Mouse (Mus musculus): Measurements from ENCODE around the gene Smim24. TPM values are rescaled to one million over a fixed set of nuclear protein-coding genes. Genes with fewer than 3 reads are reported as not detected.

Gene Smim24
- total RNA-seq, 2 experiments from 2014 or later: 1.9 to 2.0 TPM

DNA sequence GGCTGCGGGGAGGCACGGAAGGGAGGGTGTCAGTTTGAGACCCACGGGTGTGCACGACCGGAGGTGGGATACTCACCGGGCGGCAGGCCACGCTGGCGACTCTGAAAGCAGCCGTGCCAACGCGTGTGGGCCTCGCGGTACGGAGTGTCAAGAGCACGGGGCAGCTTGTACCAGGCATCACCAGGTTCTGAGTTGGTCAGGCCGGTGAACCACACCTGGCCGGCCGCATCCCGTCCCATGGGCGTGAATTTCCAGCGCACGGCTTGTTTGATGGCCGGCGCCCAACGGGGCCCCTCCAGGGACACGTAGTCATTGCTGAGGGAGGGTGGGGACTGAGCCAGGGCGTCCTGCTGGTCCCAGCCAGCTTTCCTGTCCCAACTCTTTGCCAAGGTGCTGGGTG is 28.2 kb upstream of the Smim24 start:
- intact Hi-C loops (cut with DNase I): no loop called here

DNA sequence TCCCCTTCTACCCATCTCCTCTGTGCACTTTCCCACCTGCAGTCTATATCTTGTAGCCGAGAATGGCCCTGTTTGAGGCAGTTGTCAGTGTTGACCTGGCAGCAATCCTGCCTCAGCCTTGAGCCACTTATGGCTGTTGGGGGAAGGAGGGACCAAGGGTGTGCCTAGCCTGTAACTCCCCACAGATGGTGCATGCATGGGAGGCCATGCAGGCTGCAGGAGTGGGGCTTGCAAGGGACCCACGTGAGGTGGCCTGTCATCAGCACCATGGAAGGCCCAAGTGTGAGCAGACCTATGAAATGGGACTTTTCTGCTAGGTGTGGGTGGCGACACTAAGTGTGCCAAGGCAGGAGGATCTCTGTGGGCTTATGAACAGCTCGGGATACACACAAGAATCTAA is 27.8 kb upstream of the Smim24 start:
- no peak for DNase-seq
- intact Hi-C loops (cut with DNase I): no loop called here

More for the DNA sequence above, 28.2 kb upstream of the Smim24 start:
- peak; percentile 58 to 61 for DNase-seq

DNA sequence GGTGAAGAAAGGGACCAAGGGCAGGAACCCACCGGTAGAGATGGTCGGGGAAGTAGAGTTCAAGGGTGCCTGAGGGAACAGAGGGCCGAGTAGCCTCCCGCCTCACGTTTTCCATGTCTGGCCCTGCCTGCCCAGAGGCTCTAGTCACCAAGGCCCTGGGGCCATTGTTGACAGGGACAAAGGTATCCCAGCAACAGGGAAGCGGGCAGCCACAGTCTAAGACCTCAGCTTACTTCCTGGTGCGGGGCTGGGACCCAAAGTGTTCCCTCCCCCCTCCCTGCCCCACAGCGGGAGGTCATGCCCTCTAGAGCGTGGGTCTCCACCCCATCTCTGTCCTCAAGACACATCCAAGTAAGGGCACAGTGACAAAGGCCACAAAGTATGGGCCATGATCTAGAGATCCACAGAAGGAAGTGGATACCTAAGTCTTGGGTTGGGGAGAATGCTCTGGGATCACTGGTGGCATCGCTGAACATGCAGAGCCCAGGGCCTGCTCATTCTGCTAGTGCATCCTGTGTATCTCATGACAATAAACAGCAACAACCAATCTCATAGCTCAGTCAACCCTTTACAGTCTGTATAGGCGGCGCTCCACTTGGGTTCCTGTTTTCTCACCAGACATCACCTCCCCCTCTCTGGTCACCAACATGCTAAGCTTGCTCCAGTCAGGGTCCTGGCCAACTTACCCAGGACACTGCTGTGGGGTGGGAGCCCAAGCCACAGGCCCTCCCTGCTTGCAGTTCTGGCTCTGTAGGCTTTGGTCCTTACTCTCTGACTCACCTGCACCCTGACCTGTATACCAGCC is 27.0 kb upstream of the Smim24 start, which contains the start of gene 4930404N11Rik:
4930404N11Rik (minus strand) TSS at position 145 of the 805 bp plus-strand sequence.
- intact Hi-C loops (cut with DNase I): no loop called here
- DNase-seq: no peak

DNA sequence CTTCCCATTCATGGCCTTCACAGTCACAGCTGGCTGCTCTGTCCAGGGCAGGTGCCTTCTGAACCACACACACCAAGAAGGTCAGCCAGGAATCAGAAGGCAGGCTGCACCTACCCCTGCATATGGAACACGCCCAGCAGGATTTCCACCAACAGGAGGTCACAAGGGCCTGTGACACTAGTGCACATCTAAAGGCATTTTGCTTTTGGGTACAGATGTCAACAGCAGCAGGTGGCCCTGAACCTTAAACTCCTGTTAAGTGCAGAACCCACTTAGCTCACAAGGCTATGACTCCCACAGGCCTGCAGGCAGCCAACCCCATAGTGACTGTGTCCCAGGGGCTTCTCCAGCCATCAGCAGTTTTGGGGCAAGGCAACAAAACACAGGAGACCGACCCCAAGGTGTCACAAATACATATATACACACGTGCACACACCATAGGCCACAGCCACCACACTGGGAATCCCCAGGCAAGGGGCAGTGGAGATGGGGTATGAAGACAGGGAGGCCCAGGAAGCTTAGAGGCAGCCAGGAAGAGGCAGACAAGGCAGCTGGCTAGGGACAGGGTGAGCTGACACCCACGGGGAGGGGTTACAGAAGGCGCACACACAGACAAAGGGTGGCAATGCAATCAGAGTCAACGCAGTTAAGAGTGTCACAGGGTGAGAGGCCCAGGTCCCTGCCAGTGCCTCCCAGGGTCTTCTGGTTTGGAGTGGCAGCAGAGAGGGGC is 26.2 kb upstream of the Smim24 start:
- no peak for DNase-seq
- intact Hi-C loops (cut with DNase I): no loop called here

DNA sequence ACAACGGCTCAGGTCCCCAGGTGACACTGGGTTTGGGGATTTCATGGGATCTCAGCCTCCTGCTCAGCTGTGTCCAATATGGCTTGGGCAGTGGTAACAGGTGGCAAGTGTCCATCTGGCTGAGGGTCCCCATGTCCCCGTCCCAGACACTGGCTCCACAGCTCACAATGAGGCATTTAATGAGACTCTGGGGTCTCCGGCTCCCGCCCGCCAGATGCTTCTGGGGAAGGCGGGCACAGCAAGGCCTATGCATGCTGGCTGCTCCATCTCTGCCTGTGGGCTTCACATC is 25.7 kb upstream of the Smim24 start:
- DNase-seq: no peak
- intact Hi-C loops (cut with DNase I): no loop called here

DNA sequence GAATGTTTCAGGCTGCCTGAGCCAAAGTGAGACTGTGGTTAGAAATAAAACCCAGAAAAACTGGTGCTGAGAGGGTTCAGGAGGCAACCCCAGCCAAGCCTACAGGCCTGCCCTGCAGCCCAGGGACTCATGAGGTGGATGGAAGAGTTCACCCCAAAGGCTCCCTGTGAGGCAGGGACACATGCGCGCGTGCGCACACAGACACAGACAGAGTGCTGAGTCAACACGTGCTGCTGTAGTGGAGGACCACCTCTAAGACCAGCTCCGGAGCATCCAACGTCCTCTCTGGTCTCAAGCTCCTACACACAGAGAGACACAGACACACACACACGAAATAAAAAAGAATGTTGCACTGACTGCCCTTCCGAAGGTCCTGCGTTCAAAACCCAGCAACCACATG is 17.5 kb upstream of the Smim24 start:
- intact Hi-C loops (cut with DNase I): no loop called here

DNA sequence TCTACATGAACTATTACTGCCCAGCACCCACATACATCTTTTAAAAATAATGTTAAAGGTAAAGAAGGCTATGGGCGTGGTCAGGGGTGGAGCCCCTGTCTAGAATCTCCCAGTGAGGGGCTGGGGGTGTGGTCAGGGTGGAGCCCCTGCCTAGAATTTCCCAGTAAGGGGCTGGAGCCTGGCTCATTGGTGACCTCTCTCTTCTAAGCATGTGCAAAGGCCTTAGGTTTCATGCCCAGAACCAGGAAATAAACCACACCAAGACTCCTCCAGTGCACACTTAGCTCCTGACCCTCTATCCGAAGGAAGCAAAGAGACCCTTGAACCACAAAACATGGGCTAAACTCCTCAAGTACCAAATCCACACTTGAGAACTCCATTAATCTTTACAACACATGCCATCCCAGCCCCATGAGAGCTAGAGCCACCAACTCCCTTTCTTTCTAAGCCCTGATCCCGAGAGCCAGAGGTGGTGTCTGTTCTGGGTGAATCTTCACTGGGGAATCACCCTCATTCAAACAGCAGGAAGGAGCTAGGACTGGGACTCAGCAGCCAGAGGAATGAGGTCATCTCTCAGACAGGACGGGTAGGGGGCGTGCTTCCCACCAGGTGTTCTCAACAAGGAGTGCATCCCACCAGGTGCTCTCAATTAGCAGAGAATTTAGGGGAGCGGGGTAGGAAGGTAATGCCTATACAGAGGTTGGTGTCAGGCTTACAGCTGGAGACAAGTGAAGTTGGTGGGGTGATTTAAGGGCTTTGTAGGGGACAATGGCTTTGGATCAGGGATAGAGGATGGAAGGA is 16.1 kb upstream of the Smim24 start:
- DNase-seq: no peak
- intact Hi-C loops (cut with DNase I): loop anchor here (2.0 kb wide), 1 partner anchor 18 kb away; no protein-coding TSS in a partner anchor

More for the DNA sequence above, 17.5 kb upstream of the Smim24 start:
- no peak for DNase-seq

DNA sequence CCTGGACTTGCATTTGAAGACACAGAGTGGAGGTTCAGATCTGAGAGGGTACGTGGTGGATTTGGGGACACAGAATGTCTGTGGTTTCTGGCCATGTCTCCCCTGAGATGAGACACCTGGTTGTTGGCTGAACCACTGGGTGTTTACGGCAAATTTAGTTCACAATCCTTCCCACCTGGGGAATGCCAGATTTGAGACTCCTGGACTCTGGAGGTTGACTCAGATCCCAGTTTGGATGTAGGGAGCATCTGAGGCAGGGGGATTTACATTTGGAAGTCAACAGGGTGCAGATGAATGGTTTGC is 15.5 kb upstream of the Smim24 start:
- intact Hi-C loops (cut with DNase I): loop anchor here (2.0 kb wide), 1 partner anchor 19 kb away; no protein-coding TSS in a partner anchor
- no peak for DNase-seq

DNA sequence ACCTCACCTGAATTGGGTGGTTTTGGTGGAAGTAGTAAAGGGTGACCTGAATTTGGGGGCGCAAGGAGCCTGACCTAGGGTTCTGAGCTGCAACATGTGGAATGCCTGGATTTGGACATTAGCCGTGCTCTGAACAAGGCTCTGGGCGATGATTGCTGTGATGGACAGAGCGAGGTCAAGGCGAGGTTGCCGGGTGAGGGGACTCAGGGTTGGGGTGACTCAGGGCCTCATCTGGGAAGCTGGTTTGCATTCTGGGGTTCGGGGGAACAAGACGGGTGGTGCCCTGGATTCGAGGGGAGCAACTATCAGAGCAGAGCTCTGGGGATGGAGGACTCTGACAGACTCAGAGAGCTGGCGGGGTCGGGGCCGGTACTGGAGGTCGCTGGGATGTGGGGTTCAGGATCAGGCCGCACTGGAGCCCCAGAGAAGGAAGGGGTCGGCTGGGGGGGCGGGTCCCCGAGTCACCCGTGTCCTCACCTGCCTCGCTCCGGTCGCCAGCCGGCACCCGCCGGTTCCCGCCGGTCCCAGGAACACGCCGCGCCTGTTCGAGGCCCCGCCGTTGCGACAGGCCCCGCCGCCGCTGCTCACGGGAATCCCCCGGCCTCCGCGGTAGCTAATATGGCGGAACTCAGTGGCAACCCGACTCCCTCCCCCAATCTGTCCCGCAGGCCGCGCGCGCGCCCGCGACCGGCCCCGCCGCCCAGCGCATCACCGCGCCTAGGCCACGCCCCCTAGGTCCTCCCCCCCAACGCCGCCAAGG is 14.9 kb upstream of the Smim24 start, which contains the start of gene Fzr1:
Fzr1 (minus strand) TSS at position 724 of the 760 bp plus-strand sequence.
- DNase-seq: no peak
- intact Hi-C loops (cut with DNase I): loop anchor here (2.0 kb wide), 1 partner anchor 19 kb away; no protein-coding TSS in a partner anchor

DNA sequence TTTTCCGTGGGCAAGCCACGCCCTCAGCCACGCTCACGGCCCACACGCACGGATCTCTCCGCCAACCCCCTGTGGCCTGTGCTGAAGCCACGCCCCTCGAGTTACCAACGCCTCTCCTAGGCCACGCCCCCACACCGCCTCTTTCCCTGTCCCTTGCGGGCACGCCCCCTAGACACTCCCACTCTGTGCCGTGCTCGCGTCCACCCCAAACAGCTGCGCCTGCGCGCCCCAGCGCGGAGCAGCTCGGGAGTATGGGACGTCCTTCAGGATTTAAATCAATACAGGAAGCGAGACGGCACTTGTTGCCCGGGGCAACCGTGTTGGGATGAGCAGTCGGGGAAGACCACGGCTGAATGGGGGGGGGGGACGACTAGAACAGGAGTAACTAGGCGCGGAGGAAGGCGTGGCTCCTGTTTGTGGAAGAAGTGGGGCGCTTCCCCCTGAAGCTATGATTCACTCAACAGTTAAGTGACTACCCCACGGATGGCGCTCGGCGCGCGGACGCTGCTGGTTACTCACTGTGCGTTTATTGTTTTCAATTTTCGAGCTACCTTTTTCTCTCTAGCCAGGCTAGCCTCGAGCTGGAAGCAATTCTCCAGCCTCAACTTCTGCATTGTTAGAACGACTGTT is 14.2 kb upstream of the Smim24 start:
- DNase-seq: peak; percentile 100

DNA sequence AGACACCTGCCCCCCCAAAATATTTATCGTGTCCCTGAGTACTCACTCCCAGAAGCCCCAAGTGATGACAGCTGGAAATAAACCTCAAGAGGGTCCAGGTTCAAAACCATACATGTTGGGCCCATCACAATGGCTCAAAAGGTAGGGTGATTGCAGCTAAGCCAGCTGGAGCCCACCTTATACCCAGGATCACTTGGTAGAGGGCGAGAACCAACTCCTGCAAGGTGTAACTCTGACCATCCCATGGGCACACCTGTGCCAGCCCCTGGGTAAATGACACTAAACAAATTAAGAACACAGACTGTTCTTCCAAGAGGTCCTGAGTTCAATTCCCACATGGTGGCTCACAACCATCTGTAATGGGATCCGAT is 13.7 kb upstream of the Smim24 start:
- no peak for DNase-seq
- intact Hi-C loops (cut with DNase I): no loop called here

More for the DNA sequence above, 14.2 kb upstream of the Smim24 start:
- intact Hi-C loops (cut with DNase I): no loop called here

DNA sequence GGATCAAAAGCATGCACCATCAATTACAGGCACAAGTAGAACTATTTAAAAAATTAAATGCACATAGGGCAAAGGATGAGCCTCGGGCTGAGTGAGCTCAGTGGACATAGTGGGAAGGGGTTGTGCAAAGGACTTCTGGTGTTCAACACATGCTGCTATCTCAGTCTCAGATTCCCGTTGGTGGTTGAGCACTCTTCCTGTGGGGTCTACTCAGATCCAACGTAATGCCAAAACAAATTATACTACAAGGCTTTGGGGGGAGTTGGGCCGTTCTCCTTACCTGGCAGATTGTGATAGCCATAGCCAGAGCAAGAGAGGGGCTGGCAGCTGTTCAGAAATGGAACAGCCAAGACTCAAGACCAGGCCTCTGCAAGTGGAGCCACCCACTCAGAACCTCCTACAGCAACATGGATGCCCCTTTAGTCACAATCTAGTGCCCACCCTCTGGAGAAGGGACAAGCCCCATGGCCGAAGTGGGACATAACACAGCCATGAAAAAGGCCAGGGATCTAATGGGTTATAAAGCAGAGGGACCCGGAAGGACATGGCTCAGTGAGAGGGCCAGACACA is 13.0 kb upstream of the Smim24 start:
- no peak for DNase-seq
- intact Hi-C loops (cut with DNase I): loop anchor here (10.0 kb wide), 1 partner anchor 165 kb away; the partner anchor contains the start of gene Gna11

DNA sequence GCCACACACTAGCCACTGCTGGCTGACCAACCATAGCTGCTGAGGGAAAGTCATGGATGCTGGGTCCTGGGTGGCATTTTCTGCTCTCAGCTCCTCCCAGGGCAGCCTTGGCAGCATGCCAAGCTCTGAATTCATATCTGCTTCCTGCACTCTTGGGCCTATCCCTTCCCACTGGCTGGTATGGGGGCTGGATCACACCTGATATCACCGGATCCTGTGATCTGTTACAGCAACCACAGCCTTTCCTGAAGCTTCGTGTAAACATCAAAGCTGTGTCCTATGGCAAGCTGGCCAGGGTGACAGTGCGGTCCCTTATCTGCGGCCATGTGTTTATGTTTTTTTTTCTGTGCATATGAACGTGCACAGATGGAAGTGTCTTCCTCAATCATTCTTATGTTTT is 10.8 kb upstream of the Smim24 start:
- intact Hi-C loops (cut with DNase I): loop anchor here (10.0 kb wide), 1 partner anchor 163 kb away; the partner anchor contains the start of gene Gna11

DNA sequence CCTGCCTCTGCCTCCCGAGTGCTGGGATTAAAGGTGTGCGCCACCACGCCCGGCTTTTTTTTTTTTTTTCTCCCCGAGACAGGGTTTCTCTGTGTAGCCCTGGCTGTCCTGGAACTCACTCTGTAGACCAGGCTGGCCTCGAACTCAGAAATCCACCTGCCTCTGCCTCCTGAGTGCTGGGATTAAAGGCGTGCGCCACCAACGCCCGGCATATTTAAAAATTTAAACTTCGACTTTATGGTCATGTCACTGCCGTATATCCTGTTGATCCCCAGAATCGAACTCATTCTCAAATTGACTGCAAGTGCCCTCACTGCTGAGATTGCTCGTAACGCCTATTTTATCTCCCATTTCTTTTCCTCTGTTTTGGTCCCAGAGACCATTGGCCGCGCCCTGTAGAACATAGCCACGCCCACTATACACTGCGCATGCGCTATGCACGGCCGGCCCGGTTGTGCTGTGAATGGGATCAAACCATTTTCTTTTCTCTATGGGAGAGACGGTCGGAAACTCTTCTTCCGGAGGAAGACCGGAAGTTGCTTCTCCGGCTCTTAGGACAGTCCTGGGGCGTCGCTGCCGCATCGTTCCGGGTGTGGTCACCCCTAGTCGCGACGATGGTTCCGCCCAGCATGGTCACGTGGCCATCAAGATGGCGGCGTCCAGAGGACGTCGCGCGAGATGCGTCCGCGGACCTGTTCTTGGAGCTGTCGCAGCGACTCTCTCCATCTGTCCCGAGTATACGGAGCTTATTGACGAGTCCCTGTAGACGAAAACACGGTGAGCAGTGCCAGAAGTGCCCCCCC is 8.8 kb upstream of the Smim24 start, which contains the start of the genes Dohh and Gm48551:
Dohh (plus strand) TSS at position 627 of the 803 bp plus-strand sequence.
Gm48551 (plus strand) TSS at position 665 of the 803 bp plus-strand sequence.
- DNase-seq: peak; percentile 99 to 100
- intact Hi-C loops (cut with DNase I): loop anchor here (10.0 kb wide), 1 partner anchor 161 kb away; the partner anchor contains the start of gene Gna11

More for the DNA sequence above, 10.8 kb upstream of the Smim24 start:
- no peak for DNase-seq

DNA sequence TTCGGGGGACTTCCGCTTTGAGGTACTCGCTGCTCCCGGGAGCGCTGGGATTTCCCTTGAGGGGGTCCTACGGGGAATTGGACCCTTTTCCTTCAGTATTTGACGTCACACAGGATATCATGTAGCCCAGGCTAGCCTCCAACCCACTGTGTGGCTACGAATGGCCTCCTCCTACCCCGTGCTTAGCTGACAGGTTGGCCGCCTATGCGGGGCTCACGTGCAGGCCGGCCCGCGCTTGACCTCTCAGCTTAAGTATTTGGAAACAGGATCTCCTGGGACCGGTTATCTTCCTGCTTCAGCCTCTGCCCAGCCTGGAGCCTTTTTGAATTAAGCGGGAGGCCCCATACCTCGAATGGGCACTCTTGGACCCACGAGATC is 8.3 kb upstream of the Smim24 start:
- no peak for DNase-seq
- intact Hi-C loops (cut with DNase I): loop anchor here (10.0 kb wide), 1 partner anchor 160 kb away; the partner anchor contains the start of gene Gna11

DNA sequence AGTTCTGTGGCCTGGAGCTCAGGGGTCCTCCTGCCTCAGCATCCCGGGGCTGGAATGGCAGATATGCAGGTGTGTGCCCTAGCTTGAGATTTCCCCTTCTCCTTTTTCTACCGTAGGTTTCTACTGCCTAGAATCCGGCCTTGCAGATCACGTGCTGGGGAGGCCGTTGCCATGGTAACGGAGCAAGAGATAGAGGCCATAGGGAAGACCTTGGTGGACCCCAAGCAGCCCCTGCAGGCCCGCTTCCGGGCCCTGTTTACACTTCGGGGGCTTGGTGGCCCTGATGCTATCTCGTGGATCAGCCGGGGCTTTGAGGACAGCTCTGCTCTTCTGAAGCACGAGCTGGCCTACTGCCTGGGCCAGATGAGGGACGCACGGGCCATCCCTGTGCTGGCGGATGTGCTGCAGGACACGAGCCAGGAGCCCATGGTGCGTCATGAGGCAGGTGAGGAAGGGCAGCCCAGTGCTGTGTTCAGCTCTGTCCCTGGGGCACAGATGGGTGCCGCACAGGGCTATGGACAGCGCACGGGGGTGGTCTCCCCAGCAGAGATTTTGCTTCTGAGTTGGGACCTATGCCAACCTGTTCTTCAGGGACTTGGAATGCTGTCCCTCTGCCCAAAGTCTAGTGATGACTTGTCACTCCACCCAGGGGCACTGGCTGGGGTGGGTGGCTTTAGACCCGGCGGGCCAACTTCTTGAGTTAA is 7.1 kb upstream of the Smim24 start:
- intact Hi-C loops (cut with DNase I): loop anchor here (10.0 kb wide), 1 partner anchor 159 kb away; the partner anchor contains the start of gene Gna11
- no peak for DNase-seq

DNA sequence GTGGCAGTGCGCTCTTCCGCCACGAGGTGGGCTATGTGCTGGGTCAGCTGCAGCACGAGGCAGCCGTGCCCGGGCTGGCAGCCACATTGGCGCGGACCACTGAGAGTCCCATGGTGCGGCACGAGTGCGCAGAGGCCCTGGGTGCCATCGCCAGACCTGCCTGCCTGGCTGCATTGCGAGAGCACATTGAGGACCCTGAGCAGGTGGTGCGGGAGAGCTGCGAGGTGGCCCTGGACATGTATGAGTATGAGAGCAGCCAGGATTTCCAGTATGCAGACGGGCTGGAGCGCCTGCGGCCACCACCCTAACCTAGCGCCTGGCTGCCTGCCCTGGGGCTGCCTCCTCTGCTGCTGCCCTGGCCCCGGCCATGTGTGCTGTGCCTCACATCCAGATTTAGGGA is 5.1 kb upstream of the Smim24 start:
- DNase-seq: no peak
- intact Hi-C loops (cut with DNase I): loop anchor here (10.0 kb wide), 1 partner anchor 157 kb away; the partner anchor contains the start of gene Gna11
